ENCODE assay signal across 8 mouse cellular contexts in genomic region chr6:90802604-90803003, GRCm38 (mm10).
DNase-seq lines count a peak whose midpoint lies in the region; ATAC-seq and TF ChIP-seq lines count a peak whose summit lies in the region.
"Had no signal": no experiment of that assay in that cellular context is flagged by ENCODE, and none has a peak within 500 bp of the region (broad histone marks: within the 10 kb centered on the region; RNA-seq: fewer than 3 reads in every experiment).

No protein-coding gene starts in this region.

- DNase-seq in limb, embryonic 10.5 days (ENCODE audit: low spot score), result no peak
- peak; percentile 89 to 90 for DNase-seq in cerebellum, postnatal 25 days
- peak; percentile 68 to 73 for DNase-seq in layer of hippocampus, postnatal 10 days (ENCODE audit: low spot score in 2 of 2)
- DNase-seq in right cerebral cortex, postnatal 25 days, result peak; percentile 73
- no peak for DNase-seq in liver, postnatal 0 days
- no peak for DNase-seq in embryo, embryonic 10 days (ENCODE audit: low spot score)

- peaks cover 14% of the 10 kb centered on the region for H3K4me1 ChIP-seq in limb, embryonic 15.5 days
- no peaks in the 10 kb centered on the region for H3K4me1 ChIP-seq in limb, embryonic 10.5 days
- no peaks in the 10 kb centered on the region for H3K4me1 ChIP-seq in liver, postnatal 0 days (ENCODE audit: insufficient read depth)
- H3K4me1 ChIP-seq: liver, embryonic 15.5 days had no signal

- no peak for TF ChIP-seq CTCF in liver, postnatal 0 days (IDR thresholded peaks at IDR 0.05; ENCODE audit: low read depth)

- H3K27me3 ChIP-seq in limb, embryonic 15.5 days, result no peaks in the 10 kb centered on the region
- H3K27me3 ChIP-seq in limb, embryonic 10.5 days (ENCODE audit: low read depth, poor library complexity, severe bottlenecking), result no peaks in the 10 kb centered on the region
- no peaks in the 10 kb centered on the region for H3K27me3 ChIP-seq in liver, postnatal 0 days (ENCODE audit: insufficient read depth, low read length)
- H3K27me3 ChIP-seq: liver, embryonic 15.5 days had no signal

- no peak overlapping the region for H3K4me2 ChIP-seq in limb, embryonic 15.5 days
- no peak overlapping the region for H3K4me2 ChIP-seq in liver, postnatal 0 days (ENCODE audit: low read depth, low read length)
- H3K4me2 ChIP-seq: liver, embryonic 15.5 days had no signal

- TF ChIP-seq EP300 in liver, postnatal 0 days (IDR thresholded peaks at IDR 0.05; ENCODE audit: low read depth), result no peak

- H3K9ac ChIP-seq in limb, embryonic 15.5 days, result no peak overlapping the region
- no peak overlapping the region for H3K9ac ChIP-seq in liver, postnatal 0 days (replicated peaks)
- H3K9ac ChIP-seq: liver, embryonic 15.5 days had no signal

- ATAC-seq in limb, embryonic 15.5 days (ENCODE audit: insufficient number of reproducible peaks, low FRiP score, low TSS enrichment, low read depth), result no peak
- no peak for ATAC-seq in liver, postnatal 0 days

- no peak overlapping the region for H3K4me3 ChIP-seq in limb, embryonic 15.5 days
- no peak overlapping the region for H3K4me3 ChIP-seq in limb, embryonic 10.5 days
- no peak overlapping the region for H3K4me3 ChIP-seq in liver, postnatal 0 days (ENCODE audit: low read depth, low read length)
- H3K4me3 ChIP-seq: liver, embryonic 15.5 days had no signal

- H3K27ac ChIP-seq in limb, embryonic 15.5 days, result peak overlapping the region; percentile 43; the same call in 1 of the 2 replicates
- H3K27ac ChIP-seq in limb, embryonic 10.5 days, result no peak overlapping the region
- H3K27ac ChIP-seq in liver, postnatal 0 days (ENCODE audit: low read depth), result no peak overlapping the region
- H3K27ac ChIP-seq: liver, embryonic 15.5 days had no signal

- no peaks in the 10 kb centered on the region for H3K36me3 ChIP-seq in limb, embryonic 15.5 days
- H3K36me3 ChIP-seq in limb, embryonic 10.5 days, result no peaks in the 10 kb centered on the region
- H3K36me3 ChIP-seq in liver, postnatal 0 days (replicated peaks; ENCODE audit: insufficient read depth, low read length), result no peaks in the 10 kb centered on the region
- H3K36me3 ChIP-seq: liver, embryonic 15.5 days had no signal

- 64% methylated on average over 8 of the region's 8 CpGs for WGBS in limb, embryonic 15.5 days
- WGBS in limb, embryonic 10.5 days, result 84% methylated on average over 8 of the region's 8 CpGs
- WGBS in liver, postnatal 0 days (ENCODE audit: insufficient replicate concordance), result 79% methylated on average over 8 of the region's 8 CpGs

- H3K9me3 ChIP-seq in limb, embryonic 15.5 days, result no peaks in the 10 kb centered on the region
- no peaks in the 10 kb centered on the region for H3K9me3 ChIP-seq in limb, embryonic 10.5 days (replicated peaks)
- H3K9me3 ChIP-seq in liver, postnatal 0 days (ENCODE audit: low read length), result no peaks in the 10 kb centered on the region
- H3K9me3 ChIP-seq: liver, embryonic 15.5 days had no signal

Comparison
In these comparisons a context has a peak if more than half of its experiments do, and no peak if none do; other contexts are left out.
1. DNase-seq: peak in cerebellum, postnatal 25 days (2 of 2), layer of hippocampus, postnatal 10 days (2 of 2) and right cerebral cortex, postnatal 25 days (single experiment); none in limb, embryonic 10.5 days (single experiment), liver, postnatal 0 days (single experiment) and embryo, embryonic 10 days (single experiment).